39 mouse cellular contexts compared by ENCODE assay signal in genomic region chr6:29308846-29309605, GRCm38 (mm10). TPM values are rescaled to one million over a fixed set of nuclear protein-coding genes. Genes with fewer than 3 reads are reported as not detected.
"Had no signal": no experiment of that assay in that cellular context is flagged by ENCODE, and none has a peak within 500 bp of the region (broad histone marks: within the 10 kb centered on the region; RNA-seq: fewer than 3 reads in every experiment).

No protein-coding gene starts in this region.

- H3K4me2 ChIP-seq: embryonic facial prominence, embryonic 12.5 days; embryonic facial prominence, embryonic 13.5 days; embryonic facial prominence, embryonic 15.5 days; forebrain, embryonic 12.5 days; forebrain, embryonic 13.5 days; forebrain, embryonic 15.5 days; heart, embryonic 11.5 days had no signal

- H3K9me3 ChIP-seq: embryonic facial prominence, embryonic 12.5 days; embryonic facial prominence, embryonic 15.5 days; forebrain, embryonic 10.5 days; forebrain, embryonic 12.5 days; forebrain, embryonic 13.5 days; forebrain, embryonic 15.5 days; heart, embryonic 10.5 days had no signal

- H3K4me1 ChIP-seq: embryonic facial prominence, embryonic 10.5 days; embryonic facial prominence, embryonic 12.5 days; embryonic facial prominence, embryonic 13.5 days; embryonic facial prominence, embryonic 15.5 days; forebrain, embryonic 12.5 days; forebrain, embryonic 13.5 days; forebrain, embryonic 15.5 days had no signal

- ATAC-seq: forebrain, embryonic 13.5 days; forebrain, embryonic 14.5 days; forebrain, embryonic 15.5 days; forebrain, embryonic 16.5 days; forebrain, postnatal 0 days had no signal

- H3K27ac ChIP-seq: embryonic facial prominence, embryonic 10.5 days; embryonic facial prominence, embryonic 12.5 days; embryonic facial prominence, embryonic 13.5 days; embryonic facial prominence, embryonic 15.5 days; forebrain, embryonic 10.5 days; forebrain, embryonic 12.5 days; forebrain, embryonic 13.5 days; forebrain, embryonic 15.5 days; gastrocnemius, adult 2 months; heart, adult 2 months; heart, embryonic 10.5 days had no signal

- DNase-seq: cerebellum, adult 9-10 months; cerebellum, adult 9-11 months; cerebellum, postnatal 10 days; cerebellum, postnatal 14 days; cerebellum, postnatal 25 days; cerebellum, postnatal 36 days; embryo, embryonic 11 days; forebrain, postnatal 0 days; gastrocnemius, adult 2 months; gastrocnemius, postnatal 10 days; gastrocnemius, postnatal 14 days; gastrocnemius, postnatal 25 days; gastrocnemius, postnatal 36 days; heart, adult 11 months; heart, adult 18-20 months; heart, adult 2 months had no signal

- H3K4me3 ChIP-seq: embryonic facial prominence, embryonic 10.5 days; embryonic facial prominence, embryonic 12.5 days; embryonic facial prominence, embryonic 13.5 days; embryonic facial prominence, embryonic 15.5 days; erythroblast, embryonic 14.5 days; forebrain, embryonic 10.5 days; forebrain, embryonic 12.5 days; forebrain, embryonic 13.5 days; forebrain, embryonic 15.5 days; gastrocnemius, adult 2 months; heart, adult 2 months; heart, embryonic 10.5 days had no signal

- H3K9ac ChIP-seq: embryonic facial prominence, embryonic 12.5 days; embryonic facial prominence, embryonic 13.5 days; embryonic facial prominence, embryonic 15.5 days; forebrain, embryonic 12.5 days; forebrain, embryonic 13.5 days; forebrain, embryonic 15.5 days; forebrain, postnatal 0 days had no signal

- H3K36me3 ChIP-seq: embryonic facial prominence, embryonic 10.5 days; embryonic facial prominence, embryonic 12.5 days; embryonic facial prominence, embryonic 13.5 days; embryonic facial prominence, embryonic 15.5 days; forebrain, embryonic 10.5 days; forebrain, embryonic 12.5 days; forebrain, embryonic 15.5 days; heart, embryonic 10.5 days had no signal

- H3K27me3 ChIP-seq: embryonic facial prominence, embryonic 12.5 days; embryonic facial prominence, embryonic 13.5 days; embryonic facial prominence, embryonic 15.5 days; forebrain, embryonic 12.5 days; forebrain, embryonic 13.5 days; forebrain, embryonic 15.5 days had no signal

RNA-seq across cellular contexts. Expression of gene Fam71f1, which starts 9.9 kb away (rescaled TPM):
- total RNA-seq: common myeloid progenitor, adult 5-6 weeks; forebrain, postnatal 0 days; gastrocnemius, adult 18-20 months; gastrocnemius, adult 2 months; gastrocnemius, adult 8-10 months; gastrocnemius, postnatal 10 days; gastrocnemius, postnatal 14 days; gastrocnemius, postnatal 25 days; gastrocnemius, postnatal 36 days; gastrocnemius, postnatal 4 days; granulocyte monocyte progenitor cell, adult 5-6 weeks; heart, adult 18-20 months; heart, adult 2 months; heart, adult 8-10 months had no signal
- polyA plus RNA-seq: cortical plate, adult 2 months; embryonic facial prominence, embryonic 10.5 days; embryonic facial prominence, embryonic 11.5 days; embryonic facial prominence, embryonic 13.5 days; embryonic facial prominence, embryonic 15.5 days; erythroblast, embryonic 14.5 days; forebrain, embryonic 10.5 days; forebrain, embryonic 11.5 days; forebrain, embryonic 12.5 days; forebrain, embryonic 13.5 days; forebrain, embryonic 14.5 days; forebrain, embryonic 15.5 days; forebrain, embryonic 16.5 days; forebrain, postnatal 0 days; frontal cortex, adult 2 months; heart, embryonic 10.5 days had no signal

RNA-seq across cellular contexts. Expression of gene Fam71f2, which starts 29.6 kb away (rescaled TPM):
- total RNA-seq: common myeloid progenitor, adult 5-6 weeks; gastrocnemius, adult 18-20 months; gastrocnemius, adult 8-10 months; gastrocnemius, postnatal 25 days; gastrocnemius, postnatal 36 days; heart, adult 18-20 months; heart, adult 2 months had no signal
- polyA plus RNA-seq: erythroblast, embryonic 14.5 days had no signal
